Mouse (Mus musculus) megakaryocyte-erythroid progenitor cell, adult 5-6 weeks (primary cell): ENCODE results near the gene Trappc1. TPM values are rescaled to one million over a fixed set of nuclear protein-coding genes. Genes with fewer than 3 reads are reported as not detected.

Experiments used
- ATAC-seq: replicated peaks from 2 replicates; pipeline ENCODE4 v1.8.0; 2016; ENCODE audit warnings: mild to moderate bottlenecking, inconsistent platforms; ENCODE audit not compliant: severe bottlenecking, poor library complexity, low FRiP score, low TSS enrichment
- total RNA-seq, 2 experiments: library from RNA; stranded (forward) in 1 of 2; stranded (reverse) in 1 of 2; fragments of 200-1000, 215-1000 nt in 1 of 2; fragments of >200 nt in 1 of 2; fragmentation: Nextera tagmentation in 1 of 2; gene quantifications; 2 replicates each; pipeline ENCODE4 v1.2.3; 2014 to 2017

The Trappc1 gene
- total RNA-seq, 2 experiments from 2014 or later: 77.9 to 82.4 TPM

DNA sequence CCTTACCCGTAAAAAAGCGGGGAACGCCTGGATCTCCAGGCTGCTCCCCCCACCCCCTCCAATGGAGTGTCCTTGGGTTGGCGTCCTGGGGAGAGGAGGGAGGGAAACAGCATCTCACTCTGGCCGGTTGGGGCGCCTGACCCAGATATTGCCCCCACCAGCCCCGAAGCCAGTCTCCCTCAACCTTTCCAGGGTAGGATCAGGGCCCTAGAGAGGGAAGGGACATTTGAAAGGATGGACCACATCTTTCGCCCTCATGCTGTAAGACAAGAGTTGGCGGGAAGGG is 3.3 kb downstream of the Trappc1 start:
- ATAC-seq: no peak

DNA sequence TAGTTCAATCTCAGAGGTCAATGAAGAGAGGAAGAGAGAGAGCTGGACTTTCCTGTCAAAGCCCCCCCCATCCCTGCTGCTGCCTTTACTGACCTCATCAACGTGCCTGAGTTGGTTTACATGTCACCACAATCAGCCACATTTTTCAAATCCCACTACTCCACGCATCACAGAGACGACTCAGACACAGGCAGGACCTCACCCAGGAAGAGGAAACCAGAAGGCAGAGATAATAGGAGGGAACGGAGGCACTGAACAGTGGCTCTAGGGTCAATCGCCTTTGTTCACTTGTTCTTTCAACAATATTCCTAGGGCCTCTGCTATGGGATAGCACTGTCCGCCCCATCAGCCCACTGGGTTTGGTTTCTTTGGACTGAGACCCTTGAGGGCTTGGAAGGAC is 3.9 kb downstream of the Trappc1 start:
- no peak for ATAC-seq

DNA sequence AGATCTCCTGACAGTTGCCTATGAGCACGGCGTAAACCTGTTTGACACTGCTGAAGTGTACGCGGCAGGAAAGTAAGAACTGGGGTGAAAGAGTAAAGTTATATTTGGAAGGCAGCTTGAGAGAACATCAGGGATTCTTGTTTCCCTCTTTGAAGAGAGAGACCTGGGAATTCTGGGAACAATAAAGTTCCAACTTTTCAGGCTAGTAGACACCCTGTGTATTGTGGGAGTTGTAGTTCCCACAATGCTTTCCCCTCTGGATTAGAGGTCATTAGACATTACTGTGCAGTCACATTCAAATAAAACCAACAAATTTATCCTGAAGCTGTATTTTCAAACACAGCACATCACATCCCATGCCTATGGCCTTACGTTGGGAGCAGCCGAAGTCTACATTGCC is 4.7 kb downstream of the Trappc1 start:
- ATAC-seq: no peak

DNA sequence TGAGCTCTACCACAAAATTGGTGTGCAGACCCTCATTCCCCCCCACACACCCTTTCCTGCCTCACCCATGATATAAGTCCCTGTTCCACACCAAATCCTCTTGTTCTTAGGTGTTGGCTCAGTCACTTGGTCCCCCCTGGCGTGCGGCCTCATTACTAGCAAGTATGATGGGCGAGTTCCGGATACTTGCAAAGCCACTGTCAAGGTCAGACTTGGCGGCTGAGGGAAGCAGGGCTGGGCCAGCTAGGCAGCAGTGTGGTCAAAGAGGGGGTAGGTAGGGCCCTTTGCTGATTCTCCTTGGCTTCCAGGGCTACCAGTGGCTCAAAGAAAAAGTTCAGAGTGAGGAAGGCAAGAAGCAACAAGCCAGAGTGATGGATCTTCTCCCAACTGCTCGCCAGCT is 7.4 kb downstream of the Trappc1 start:
- no peak for ATAC-seq

DNA sequence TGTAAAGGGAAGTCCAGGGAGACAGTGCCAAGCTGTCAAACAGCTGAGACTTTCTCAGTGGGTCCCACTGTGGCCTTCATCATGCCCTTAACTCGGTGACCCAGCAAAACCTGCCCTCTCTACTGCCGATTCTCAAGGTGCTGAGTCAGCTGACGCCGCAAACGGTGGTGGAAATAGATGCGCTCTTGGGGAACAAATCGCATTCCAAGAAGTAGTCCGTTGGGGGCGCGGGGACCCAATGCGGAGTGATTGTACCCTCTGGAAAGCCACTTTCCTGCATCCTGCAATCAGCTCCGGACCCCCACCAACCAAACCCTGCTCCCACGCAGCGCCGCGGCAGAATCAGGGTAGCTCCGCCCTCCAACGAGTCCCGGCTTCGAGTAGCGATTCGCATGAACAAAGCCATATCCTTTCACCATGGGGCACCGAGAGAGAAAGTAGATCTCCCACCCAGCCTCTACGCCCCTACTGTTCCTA is 8.2 kb downstream of the Trappc1 start:
- ATAC-seq: peak; percentile 56

DNA sequence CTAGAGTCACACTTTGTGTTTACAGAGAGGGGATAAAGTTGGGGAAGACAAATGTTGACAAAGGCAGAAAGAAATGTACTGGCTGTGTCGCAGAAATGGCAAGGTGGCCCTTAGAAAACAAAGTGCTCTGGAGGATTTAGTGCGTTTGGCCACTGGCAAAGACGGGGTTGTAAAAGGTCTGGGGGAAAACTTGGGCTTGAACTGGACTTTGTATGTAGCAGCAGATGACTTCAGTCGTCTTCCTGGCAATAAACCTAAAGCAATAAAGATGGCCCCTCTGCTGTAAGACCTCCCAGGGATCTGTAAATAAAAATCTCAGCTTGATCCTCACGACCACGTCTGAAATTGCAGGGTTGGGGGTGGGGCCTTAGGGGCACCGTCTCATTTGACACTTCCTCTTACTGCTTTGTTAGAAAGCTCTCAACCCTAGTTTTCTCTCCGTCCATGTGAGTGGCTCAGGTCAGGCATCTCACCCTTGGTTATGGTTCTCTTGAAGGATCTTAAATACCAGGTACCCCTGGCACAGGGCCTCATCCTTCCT is 9.0 kb downstream of the Trappc1 start:
- no peak for ATAC-seq

DNA sequence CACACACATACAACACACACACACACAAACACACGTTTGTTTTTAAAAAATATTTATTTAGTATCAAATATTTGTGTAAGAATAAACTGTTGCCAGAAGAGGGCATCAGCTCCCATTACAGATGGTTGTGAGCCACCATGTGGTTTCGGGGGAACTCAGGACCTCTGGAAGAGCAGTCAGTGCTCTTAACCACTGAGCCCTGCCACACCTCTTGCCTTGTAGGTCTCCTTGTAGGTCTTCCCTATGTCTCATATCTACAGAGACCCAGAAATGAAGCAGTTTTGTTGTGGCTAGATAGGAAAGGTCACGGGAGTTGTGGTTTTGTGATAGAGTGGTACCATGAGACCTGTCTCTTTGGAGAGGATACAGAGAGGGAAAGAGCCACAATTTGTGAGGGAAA is 10.1 kb downstream of the Trappc1 start:
- peak; percentile 87 for ATAC-seq

DNA sequence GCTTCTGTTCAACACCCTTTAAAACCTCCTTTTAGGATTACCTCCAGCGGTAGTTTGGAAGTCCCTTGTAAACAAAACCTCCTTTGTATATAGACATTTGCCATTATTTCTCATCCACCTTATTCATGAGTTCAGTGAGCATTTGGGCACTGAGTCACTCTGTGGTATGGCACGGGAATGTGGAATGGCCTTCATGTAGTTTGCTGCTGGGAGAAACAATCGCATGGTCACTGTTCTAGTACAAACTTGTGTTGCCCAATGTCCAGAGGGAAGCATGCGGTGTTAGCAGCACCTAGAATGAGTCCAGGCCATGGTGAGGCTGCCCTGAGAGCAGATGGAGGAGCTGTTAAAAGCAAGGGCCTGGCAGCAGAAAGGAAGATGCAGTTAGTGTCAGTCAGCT is 11.0 kb downstream of the Trappc1 start:
- no peak for ATAC-seq

DNA sequence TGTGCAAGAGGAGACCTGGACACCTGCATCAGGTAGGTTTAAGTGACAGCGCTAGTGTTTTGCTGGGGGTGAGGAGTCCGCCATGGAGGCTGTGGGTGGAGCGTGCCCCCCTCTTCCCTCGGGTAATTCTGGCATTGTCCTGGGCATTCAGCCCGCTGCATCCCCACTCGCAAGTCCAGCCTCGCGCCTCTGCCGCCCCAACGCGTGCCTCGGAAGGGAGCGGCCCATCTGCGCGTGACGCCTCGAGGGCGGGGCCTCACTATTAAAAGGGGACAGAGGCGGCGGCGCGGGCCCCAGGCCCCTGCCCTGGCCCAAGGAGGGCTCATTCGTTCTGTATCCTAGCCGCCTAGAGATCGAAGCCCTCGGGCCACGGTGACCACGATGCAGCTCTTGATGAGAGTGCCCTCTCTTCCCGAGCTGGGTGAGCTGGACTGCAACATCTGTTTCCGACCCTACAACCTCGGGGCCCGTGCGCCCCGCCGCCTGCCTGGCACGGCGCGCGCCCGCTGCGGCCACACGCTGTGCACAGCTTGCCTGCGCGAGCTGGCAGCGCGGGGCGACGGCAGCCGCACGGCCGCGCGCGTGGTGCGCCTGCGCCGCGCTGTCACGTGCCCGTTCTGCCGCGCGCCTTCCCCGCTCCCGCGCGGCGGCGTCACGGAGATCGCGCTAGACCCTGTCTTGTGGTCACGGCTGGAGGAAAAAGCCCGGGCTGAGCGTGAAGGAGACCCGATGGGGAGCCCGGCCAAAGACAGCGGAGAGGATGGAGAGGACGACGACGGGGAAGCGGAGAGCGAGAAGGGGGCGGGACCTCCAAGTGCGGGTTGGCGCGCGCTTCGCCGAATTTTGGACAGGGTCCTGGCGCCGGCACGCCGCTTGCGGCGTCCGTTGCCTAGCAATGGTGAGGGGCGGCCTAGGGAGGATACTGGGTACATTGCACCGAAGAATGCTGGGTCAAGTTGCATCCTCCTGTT is 16.7 kb downstream of the Trappc1 start, which contains the start of gene Rnf227:
Gene Rnf227, plus strand, starts transcription at position 301 of the 971 bp plus-strand sequence.
- ATAC-seq: no peak; the same call in none of the 2 replicates

DNA sequence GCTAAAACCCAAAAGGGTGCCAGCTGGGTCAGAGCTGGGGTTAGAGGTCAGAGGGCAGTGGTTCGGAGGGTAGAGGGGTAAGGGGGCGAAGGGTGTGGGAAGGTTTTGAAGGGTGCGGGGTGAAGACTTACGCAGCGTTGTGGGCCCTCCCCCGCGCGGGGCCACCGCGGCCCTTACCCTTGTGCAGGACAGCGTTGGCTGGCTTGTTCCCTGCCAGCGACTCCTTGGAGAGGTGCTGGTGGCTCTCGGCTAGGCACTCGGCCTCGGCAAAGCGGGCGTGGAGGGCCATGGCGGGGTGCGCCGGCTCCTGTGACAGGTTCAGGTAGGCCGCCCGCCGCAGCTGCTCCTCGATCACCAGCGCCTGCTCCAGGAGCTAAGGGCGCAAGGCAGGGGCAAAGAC is 22.7 kb downstream of the Trappc1 start:
- no peak for ATAC-seq

DNA sequence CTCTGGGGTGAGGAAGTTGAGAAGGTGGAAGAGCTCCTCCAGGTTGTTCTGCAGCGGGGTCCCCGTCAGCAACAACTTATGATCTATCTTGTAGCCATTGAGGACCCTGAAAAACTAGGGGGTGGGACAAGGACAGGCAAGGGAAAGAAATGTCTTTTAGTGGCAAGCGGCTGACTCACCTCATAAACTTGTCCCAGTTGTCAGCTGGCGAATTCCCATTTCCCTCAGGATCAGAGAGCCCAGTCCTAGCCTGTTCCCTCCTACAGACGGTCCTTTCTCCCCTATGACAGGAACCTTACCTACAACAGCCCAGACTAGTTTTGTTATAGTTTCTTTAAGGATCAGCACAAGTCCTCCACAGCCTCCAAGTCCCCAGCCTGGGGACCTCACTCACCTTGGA is 32.8 kb downstream of the Trappc1 start:
- ATAC-seq: no peak

DNA sequence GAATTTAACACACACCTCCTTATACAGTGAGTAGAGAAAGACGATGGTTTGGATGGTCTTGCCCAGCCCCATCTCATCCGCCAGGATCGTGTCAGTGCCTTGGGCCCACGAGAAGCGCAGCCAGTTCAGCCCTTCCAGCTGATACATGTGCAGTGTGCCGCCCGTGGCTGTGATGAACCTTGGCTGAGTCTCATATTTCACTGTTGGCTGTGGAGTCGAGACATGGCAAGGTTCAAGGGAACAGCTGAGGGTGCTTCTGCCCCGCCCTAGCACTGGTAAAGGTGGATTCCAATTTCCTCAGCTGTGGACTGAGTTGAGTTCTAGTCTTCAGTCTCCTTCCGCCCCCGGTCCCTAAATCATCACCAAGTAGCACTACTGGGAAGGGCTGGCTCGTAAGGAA is 33.9 kb downstream of the Trappc1 start:
- ATAC-seq: no peak

DNA sequence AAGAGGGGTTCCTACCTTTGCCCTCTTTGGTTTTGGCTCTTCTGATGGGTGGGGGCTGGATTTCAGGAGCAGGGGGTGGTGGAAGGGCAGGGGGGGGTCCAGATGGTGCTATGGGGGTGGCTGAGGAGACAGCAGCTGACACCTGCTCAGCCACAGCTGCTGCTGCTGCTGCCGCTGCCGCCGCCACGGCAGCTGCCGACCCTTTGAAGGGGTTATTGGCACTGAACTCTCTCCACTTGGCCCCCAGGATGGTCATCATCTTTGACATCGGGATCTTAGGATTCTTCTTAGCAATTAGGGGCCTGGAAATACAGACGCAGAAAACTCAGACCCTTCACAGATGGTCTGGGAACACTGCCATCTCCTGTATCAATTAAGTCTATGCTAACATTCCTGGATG is 38.2 kb downstream of the Trappc1 start:
- ATAC-seq: no peak

DNA sequence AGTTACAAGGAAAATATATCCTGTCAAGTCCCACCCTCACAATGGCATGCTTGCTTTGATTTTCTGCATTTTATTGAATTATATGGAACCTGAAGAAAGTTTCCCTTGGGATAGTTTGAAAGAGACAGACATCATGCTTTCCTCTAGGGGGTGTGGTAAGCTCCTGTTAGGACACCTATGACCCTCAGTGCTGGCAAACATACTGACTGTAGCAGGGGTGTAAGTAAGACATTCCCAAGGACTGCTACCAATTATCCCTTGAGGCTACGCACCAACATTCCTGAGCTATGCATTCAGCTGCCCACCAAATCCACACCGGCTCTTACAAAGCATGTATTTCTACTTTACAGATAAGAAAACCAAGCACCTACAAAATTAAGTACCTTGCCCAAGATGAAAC is 38.7 kb downstream of the Trappc1 start:
- no peak for ATAC-seq

DNA sequence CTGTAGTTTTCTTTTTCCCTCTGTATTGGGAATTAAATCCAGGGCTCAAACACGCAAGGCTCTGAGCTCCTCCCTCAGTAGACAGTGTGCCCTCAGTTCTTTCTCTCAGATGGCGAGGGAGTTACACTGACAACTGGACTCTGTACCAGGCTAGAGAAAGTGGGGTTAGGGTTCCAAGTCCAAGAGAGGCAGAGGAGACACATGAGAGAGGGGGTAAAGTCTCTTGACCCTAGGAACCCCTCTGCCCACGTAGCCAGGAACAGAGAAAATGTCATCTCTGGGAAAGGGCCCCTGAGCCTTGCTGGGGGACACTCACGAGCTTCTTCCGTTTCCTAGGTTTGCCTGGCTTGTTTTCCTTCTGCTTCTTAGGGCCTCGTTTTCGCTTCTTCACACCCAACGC is 40.6 kb downstream of the Trappc1 start:
- ATAC-seq: no peak

DNA sequence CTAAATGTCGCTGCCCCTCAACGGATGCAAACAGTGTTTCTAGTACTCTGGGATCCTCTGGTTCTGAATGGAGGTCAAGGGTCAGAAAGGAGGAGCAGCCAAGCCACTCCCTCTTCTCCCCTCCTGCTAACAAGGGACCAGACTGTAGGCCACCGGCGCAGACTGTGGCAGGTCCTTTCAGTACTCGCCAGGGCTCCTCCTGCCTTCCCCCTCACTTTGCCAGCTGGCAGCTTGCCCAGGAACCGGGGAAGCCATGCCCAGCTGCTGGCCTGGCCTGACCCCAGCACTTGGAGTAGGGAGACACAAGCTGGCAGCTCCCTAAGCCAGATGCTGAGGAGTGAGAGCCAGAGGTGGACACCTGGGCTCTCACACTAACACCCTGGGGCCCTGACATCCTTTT is 41.1 kb downstream of the Trappc1 start:
- ATAC-seq: peak; percentile 23

DNA sequence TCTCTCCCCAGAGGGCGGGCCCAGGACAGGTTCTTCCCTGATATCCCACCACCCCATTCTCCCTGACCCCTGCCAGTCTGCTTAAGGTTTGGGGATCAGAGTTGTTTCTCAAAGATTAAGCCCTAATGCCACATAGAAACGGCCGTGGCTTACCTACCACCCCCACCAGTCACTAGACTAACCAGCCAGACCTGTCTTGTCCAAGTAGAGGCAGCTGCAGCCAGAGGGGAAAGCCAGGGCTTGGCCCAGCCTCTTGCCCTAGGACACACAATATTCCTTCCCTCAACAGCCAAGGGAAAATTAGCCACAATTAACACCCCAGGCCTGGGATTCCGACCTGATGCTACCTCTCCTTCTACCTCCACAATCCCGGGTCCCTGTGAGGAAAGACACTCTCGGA is 41.9 kb downstream of the Trappc1 start:
- ATAC-seq: no peak

DNA sequence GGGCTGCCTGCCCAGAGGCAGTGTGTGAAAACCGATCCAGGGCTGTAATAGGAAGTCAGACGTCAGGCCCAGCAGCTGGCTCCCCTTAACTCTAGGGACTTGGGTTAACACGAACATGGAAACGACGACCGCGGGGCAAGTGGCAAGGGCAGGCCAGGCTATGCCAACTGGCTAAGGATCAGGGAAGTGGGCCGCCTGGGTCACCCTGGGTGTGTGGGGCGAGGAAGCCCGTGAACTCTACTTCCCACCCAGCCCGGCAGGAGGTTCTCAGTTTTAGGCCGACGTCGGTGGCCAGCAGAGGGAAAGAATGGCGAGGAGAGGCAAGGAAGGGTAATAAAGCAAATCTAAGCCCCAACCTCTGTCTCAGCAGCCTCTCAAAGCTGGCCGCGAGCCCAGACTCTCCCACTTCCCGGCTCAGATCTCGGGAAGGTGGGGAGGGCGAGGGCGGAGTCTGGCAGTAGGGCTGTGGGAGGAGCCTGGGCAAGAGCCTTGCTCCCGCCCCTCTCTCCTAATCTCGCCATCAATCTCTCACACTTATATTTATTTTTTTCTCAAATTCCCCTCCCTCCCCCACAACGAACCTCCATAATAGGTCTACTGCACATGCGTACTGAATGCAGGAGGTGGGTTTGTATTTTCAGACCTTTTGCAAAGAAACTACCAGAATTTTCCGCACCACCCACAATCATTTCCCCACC is 42.5 kb downstream of the Trappc1 start:
- peak; percentile 78 for ATAC-seq

DNA sequence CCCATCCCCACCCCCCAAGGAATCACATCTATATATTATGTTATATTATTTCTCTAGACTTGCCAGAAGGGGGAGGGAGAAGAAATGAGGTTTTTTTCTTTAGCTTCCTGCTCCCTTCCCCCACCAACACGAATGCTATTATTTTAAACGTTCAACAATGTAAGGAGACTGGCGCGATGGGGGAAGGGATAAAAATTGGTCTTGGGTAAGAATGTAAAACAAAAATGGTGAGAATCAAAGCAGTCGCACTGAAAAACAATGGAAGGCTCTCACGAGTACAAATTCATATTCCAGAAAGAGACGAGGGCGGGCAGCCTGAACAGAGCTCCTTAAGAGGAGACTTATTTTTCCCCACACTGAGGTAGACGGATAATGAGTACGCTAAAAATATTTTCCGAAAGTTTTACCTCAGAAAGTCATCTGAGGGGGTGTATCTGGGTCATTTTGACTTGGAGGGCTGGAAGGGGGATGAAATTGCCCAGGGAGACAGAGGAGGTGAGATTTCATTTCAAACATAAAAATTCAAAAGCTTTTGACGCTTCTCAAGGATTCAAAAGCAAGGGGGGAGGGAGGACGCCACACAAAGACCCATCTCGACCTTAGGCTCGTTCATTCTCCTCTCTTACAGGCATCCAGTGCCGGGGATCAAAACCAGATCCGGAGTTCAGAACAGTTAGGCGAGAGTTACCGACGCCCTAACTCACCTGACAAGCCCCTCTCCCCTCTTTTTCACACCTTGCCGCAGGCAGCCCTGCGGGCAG is 43.3 kb downstream of the Trappc1 start:
- ATAC-seq: no peak
